Mouse (Mus musculus): Measurements from ENCODE around the gene Tmem143. TPM values are rescaled to one million over a fixed set of nuclear protein-coding genes. Genes with fewer than 3 reads are reported as not detected.
"Not testable (repeated sequence)": the region's sequence is repeated elsewhere in the genome, so short reads cannot be mapped to it uniquely, and the experiment has no call there.

Tmem143 gene
- polyA plus RNA-seq, 1 experiment from 2014 or later, result 4.5 TPM

DNA sequence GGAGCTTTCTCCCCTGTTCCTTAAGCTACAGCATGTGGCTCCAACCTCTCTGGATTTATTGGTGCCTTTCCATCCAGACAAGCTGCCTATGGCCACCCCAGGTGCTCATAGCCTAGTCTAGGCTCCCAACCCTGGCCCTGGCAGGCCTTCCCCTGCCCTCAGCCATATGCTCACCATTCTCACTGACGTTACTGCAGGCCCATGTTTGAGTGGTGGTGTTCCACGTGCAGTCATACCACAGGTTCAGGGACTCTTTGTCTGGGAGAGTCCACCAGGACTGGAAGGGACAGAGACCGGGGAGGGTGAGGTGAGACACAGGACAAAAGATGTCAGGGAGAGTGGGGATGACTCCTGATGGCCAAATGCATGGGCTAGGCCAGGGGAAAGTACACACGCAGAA lies 23.0 kb downstream of the Tmem143 start:
- 82% methylated on average over 4 of the region's 4 CpGs for WGBS
- H3K4me1 ChIP-seq, result peaks cover 67% of the 10 kb centered on the region
- H3K27ac ChIP-seq (replicated peaks), result 0 out of 2 replicates have a peak overlapping the region, but pooled peaks have one; percentile 16
- H3K4me3 ChIP-seq, result peak overlapping the region; percentile 21; the same call in 1 of the 2 replicates
- peaks cover 16% of the 10 kb centered on the region for H3K27me3 ChIP-seq (replicated peaks; ENCODE audit: low read depth, poor library complexity, severe bottlenecking)
- no peaks in the 10 kb centered on the region for H3K36me3 ChIP-seq (replicated peaks)
- DNase-seq (ENCODE audit: low spot score), result no peak
- H3K9me3 ChIP-seq, result no peaks in the 10 kb centered on the region

GRCm38 (mm10) chr7:45920583-45921241 lies 24.0 kb downstream of the Tmem143 start:
- WGBS, result 52% methylated on average over 9 of the region's 9 CpGs
- H3K36me3 ChIP-seq (replicated peaks), result no peaks in the 10 kb centered on the region; the same call in 1 of the 2 replicates
- peaks cover 16% of the 10 kb centered on the region for H3K27me3 ChIP-seq (replicated peaks; ENCODE audit: low read depth, poor library complexity, severe bottlenecking)
- peak overlapping the region; percentile 16 for H3K27ac ChIP-seq (replicated peaks)
- DNase-seq (ENCODE audit: low spot score), result no peak
- H3K4me3 ChIP-seq, result peak overlapping the region; percentile 38
- H3K4me1 ChIP-seq, result peaks cover 67% of the 10 kb centered on the region
- H3K9me3 ChIP-seq, result peaks cover 6% of the 10 kb centered on the region; the same call in 1 of the 2 replicates

DNA sequence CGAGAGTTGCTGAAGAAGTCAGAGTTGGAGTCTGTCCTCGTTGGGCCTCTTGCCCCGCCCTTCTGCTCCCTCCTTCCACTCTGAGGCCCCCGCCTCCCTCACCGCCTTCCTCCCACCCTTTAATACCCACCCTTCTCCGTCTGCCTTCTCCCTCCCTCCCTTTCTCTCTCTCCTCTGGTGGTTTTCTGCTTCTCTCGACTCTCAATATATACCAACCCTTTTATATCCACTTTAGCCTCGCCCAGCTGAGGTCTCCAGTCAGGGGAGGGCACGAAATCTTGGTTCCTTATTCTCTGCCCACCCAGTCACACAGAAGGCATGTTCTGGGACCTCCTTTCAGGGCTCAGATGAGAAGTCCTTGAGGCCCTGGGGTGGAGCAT lies 24.5 kb downstream of the Tmem143 start, which contains the start of gene Emp3:
Emp3 (minus strand) TSS at position 163 of the 380 bp plus-strand sequence.
- 47% methylated on average over 9 of the region's 9 CpGs for WGBS
- Histone ChIP-seq H3K9me3 (peaks cover 6% of the 10 kb centered on the region; the same call in 1 of the 2 replicates), H3K36me3 (replicated peaks) (no peaks in the 10 kb centered on the region; the same call in 1 of the 2 replicates), H3K27me3 (replicated peaks; ENCODE audit: low read depth, poor library complexity, severe bottlenecking) (peaks cover 16% of the 10 kb centered on the region), H3K4me3 (peak within 1 kb of the TSS; percentile 38), H3K27ac (replicated peaks) (peak within 1 kb of the TSS; percentile 83), H3K4me1 (peaks cover 63% of the 10 kb centered on the region)
- no peak for DNase-seq (ENCODE audit: low spot score)

- Histone ChIP-seq H3K36me3 (replicated peaks) (no peaks in the 10 kb centered on the region; the same call in 1 of the 2 replicates), H3K4me1 (peaks cover 54% of the 10 kb centered on the region), H3K9me3 (peaks cover 6% of the 10 kb centered on the region; the same call in 1 of the 2 replicates), H3K4me3 (no peak overlapping the region; the same call in 1 of the 2 replicates), H3K27me3 (replicated peaks; ENCODE audit: low read depth, poor library complexity, severe bottlenecking) (peaks cover 18% of the 10 kb centered on the region), H3K27ac (replicated peaks) (peak overlapping the region; percentile 83)
- DNase-seq (ENCODE audit: low spot score), result no peak
- WGBS, result 79% methylated on average over 12 of the region's 12 CpGs
Measured at GRCm38 (mm10) chr7:45921950-45922600, 25.3 kb downstream of the Tmem143 start.

GRCm38 (mm10) chr7:45922928-45923761 lies 26.4 kb downstream of the Tmem143 start:
- H3K27me3 ChIP-seq (replicated peaks; ENCODE audit: low read depth, poor library complexity, severe bottlenecking), result peaks cover 29% of the 10 kb centered on the region
- under 1% methylated on average over 37 of the region's 37 CpGs for WGBS
- peak; percentile 95 for DNase-seq (ENCODE audit: low spot score)
- peak overlapping the region; percentile 60 for H3K4me3 ChIP-seq
- H3K9me3 ChIP-seq, result peaks cover 6% of the 10 kb centered on the region; the same call in 1 of the 2 replicates
- H3K36me3 ChIP-seq (replicated peaks), result no peaks in the 10 kb centered on the region; the same call in 1 of the 2 replicates
- H3K27ac ChIP-seq (replicated peaks), result peak overlapping the region; percentile 83
- peaks cover 44% of the 10 kb centered on the region for H3K4me1 ChIP-seq

DNA sequence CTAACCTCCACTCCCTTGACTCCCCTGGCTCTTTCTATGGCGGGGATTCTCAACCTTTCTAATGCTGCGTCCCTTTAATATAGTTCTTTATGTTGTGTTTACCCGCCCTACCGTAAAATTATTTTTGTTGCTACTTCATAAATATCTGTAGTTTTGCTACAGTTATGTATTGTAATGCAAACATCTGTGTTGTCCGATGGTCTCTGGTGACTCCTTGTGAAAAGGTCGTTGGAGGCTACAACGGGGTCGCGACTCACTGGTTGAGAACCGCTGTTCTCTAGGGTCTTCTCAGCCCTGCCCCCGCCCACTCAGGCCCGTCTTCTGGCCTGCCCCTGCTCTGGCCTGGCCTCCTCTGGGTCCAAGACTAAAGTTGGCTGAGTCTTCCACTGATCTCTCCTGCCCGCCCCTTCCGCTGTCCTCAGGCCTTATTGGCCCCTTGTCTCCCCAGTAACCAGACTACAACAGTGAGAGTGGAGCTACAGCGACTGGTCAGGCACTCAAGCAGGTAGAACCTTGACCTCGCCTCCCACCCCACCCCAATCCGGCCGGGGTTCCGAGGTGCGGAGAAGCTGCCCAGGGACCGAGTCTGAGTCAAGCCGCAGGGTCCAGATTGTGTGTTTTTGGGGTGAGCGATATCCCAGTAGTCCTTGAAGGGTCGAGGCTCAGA lies 27.2 kb downstream of the Tmem143 start, which contains the start of gene Ccdc114:
Ccdc114 (plus strand) TSS at position 311 of the 667 bp plus-strand sequence.
- H3K4me3 ChIP-seq, result peak within 1 kb of the TSS; percentile 60
- peaks cover 47% of the 10 kb centered on the region for H3K4me1 ChIP-seq
- 3% methylated on average over 24 of the region's 24 CpGs for WGBS
- no peaks in the 10 kb centered on the region; the same call in 1 of the 2 replicates for H3K36me3 ChIP-seq (replicated peaks)
- peak within 1 kb of the TSS; percentile 83 for H3K27ac ChIP-seq (replicated peaks)
- H3K9me3 ChIP-seq, result peaks cover 6% of the 10 kb centered on the region; the same call in 1 of the 2 replicates
- H3K27me3 ChIP-seq (replicated peaks; ENCODE audit: low read depth, poor library complexity, severe bottlenecking), result peaks cover 37% of the 10 kb centered on the region
- peak; percentile 73 for DNase-seq (ENCODE audit: low spot score)

- no peaks in the 10 kb centered on the region; the same call in 1 of the 2 replicates for H3K36me3 ChIP-seq (replicated peaks)
- DNase-seq (ENCODE audit: low spot score), result peak; percentile 56
- peaks cover 6% of the 10 kb centered on the region; the same call in 1 of the 2 replicates for H3K9me3 ChIP-seq
- H3K27me3 ChIP-seq (replicated peaks; ENCODE audit: low read depth, poor library complexity, severe bottlenecking), result peaks cover 42% of the 10 kb centered on the region
- H3K4me1 ChIP-seq, result peaks cover 51% of the 10 kb centered on the region
- WGBS, result 10% methylated on average over 14 of the region's 14 CpGs
- peak overlapping the region; percentile 83 for H3K27ac ChIP-seq (replicated peaks)
- H3K4me3 ChIP-seq, result peak overlapping the region; percentile 60
Measured at GRCm38 (mm10) chr7:45924429-45924816, 27.7 kb downstream of the Tmem143 start.

DNA sequence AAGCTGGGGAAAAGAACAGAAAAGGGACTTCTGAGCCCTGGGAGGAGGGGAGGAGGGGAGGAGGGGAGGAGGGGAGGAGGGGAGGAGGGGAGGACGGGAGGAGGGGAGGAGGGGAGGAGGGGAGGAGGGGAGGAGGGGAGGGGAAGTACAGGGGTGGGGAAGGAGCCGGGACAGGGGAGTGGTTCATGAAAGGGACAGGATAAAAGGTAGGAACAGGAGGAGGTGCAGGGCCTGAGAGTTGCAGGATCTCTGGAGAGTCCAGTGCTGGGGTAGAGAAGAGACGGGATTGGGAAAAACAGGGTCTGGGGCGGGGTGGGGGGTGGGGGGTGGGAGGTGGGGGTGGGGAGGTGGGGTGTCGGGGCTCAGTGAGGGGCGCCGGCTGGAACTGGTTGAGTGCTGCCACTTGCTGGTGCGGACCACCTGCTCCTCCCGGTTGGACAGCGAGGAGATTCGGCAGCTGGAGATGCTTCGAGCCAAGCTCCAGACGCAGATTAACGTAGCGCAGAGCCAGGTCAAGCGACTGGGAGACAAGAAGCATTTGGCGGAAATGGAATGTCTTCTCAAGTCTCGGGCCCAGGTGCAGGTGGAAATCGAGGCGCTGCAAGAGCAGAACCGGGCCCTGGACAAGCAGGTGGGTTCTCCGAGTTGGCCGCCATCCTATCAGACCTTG lies 32.0 kb downstream of the Tmem143 start:
- Histone ChIP-seq H3K27me3 (replicated peaks; ENCODE audit: low read depth, poor library complexity, severe bottlenecking) (peaks cover 28% of the 10 kb centered on the region), H3K4me3 (peak overlapping the region; percentile 29; the same call in 1 of the 2 replicates), H3K36me3 (replicated peaks) (peaks cover 8% of the 10 kb centered on the region; the same call in 1 of the 2 replicates), H3K4me1 (peaks cover 16% of the 10 kb centered on the region), H3K27ac (replicated peaks) (no peak overlapping the region), H3K9me3 (peaks cover 15% of the 10 kb centered on the region; the same call in 1 of the 2 replicates)
- DNase-seq (ENCODE audit: low spot score), result no peak
- 11% methylated on average over 22 of the region's 23 CpGs for WGBS

DNA sequence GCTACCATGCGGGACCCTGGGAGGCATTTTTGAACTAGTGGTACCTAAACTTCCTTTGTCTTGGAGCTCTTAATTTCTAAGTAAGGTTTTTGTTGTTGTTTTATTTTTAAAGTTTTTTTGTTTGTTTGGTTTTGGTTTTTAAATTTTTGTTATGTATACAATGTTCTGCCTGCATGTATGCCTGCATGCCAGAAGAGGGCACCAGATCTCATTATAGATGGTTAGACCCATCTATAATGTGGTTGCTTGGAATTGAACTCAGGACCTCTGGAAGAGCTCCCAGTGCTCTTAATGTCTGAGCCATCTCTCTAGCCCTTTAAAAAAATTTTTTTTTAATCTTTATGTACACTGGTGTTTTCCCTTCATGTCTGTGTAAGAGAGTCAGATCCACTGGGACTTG lies 32.9 kb downstream of the Tmem143 start:
- Histone ChIP-seq H3K36me3 (replicated peaks) (peaks cover 8% of the 10 kb centered on the region; the same call in 1 of the 2 replicates), H3K4me1 (peaks cover 7% of the 10 kb centered on the region), H3K4me3 (no peak overlapping the region), H3K27me3 (replicated peaks; ENCODE audit: low read depth, poor library complexity, severe bottlenecking) (peaks cover 28% of the 10 kb centered on the region), H3K9me3 (peaks cover 15% of the 10 kb centered on the region; the same call in 1 of the 2 replicates), H3K27ac (replicated peaks) (no peak overlapping the region)
- no peak for DNase-seq (ENCODE audit: low spot score)
- WGBS, result 83% methylated on average over 1 of the region's 1 CpGs

GRCm38 (mm10) chr7:45933766-45934165 lies 37.0 kb downstream of the Tmem143 start:
- not testable (repeated sequence) for H3K36me3 ChIP-seq (replicated peaks); H3K27ac ChIP-seq (replicated peaks); H3K27me3 ChIP-seq (replicated peaks; ENCODE audit: low read depth, poor library complexity, severe bottlenecking); H3K4me3 ChIP-seq; DNase-seq (ENCODE audit: low spot score); H3K9me3 ChIP-seq; H3K4me1 ChIP-seq
- 95% methylated on average over 12 of the region's 12 CpGs for WGBS

DNA sequence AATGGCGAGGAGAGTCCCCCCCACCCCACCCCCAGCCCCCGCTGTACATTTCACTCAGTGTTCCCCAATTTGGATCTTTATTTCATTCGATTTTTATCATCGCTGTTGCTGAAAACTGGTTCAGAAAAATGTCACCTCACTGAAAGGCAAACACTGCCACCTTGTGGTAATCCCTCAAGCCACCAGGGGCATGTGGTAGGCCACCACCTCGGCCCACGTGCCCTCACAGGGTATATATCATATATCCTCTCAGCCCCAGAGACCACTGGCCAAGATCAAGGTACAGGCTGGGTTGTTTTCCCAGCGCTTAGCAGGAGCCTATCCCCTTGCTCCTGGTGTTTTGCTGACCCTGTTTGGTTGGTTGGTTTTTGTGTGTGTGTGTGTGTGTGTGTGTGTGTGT lies 38.4 kb downstream of the Tmem143 start:
- 33% methylated on average over 7 of the region's 7 CpGs for WGBS
- H3K4me1 ChIP-seq, result no peaks in the 10 kb centered on the region
- 0 out of 2 replicates have a peak, but pooled peaks cover 9% of the 10 kb centered on the region for H3K9me3 ChIP-seq
- peak; percentile 77 for DNase-seq (ENCODE audit: low spot score)
- H3K27ac ChIP-seq (replicated peaks), result no peak overlapping the region
- H3K4me3 ChIP-seq, result no peak overlapping the region
- H3K36me3 ChIP-seq (replicated peaks), result 0 out of 2 replicates have a peak, but pooled peaks cover 8% of the 10 kb centered on the region
- no peaks in the 10 kb centered on the region for H3K27me3 ChIP-seq (replicated peaks; ENCODE audit: low read depth, poor library complexity, severe bottlenecking)
